Mouse (Mus musculus): Measurements from ENCODE around the gene Vmn1r22. TPM values are rescaled to one million over a fixed set of nuclear protein-coding genes. Genes with fewer than 3 reads are reported as not detected.
"Not testable (repeated sequence)": the region's sequence is repeated elsewhere in the genome, so short reads cannot be mapped to it uniquely, and the experiment has no call there.

The Vmn1r22 gene
- total RNA-seq (2014; rRNA removed; ENCODE audit: low replicate concordance) (not detected in 2 replicates), polyA plus RNA-seq (2015; fragmentation: Nextera tagmentation; extraction: Ambion mirVana) (not detected in 2 replicates)

DNA sequence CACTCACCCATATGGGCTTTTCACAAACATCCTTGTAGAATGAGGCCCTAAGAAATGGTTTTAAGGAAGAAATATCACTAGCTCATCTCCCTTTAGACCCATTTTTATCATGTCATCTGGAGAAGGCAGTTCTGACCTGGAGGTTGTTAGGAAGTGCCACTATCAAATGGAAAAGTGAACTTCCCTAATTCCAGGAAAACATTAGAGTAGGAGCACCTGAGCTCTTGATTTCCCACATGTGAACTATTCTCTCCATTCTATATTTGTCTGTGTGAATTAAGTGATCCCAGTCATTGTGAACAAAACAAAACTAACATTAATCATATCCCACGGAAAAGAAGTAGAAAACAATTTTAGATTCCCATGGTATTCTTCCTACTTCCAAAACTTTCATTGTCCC is at the start of gene Vmn1r22:
Gene Vmn1r22, minus strand, starts transcription at position 101 of the 400 bp plus-strand sequence.
- no peak within 1 kb of the TSS for H3K4me3 ChIP-seq (ENCODE audit: low read depth, low read length)
- H3K9ac ChIP-seq (replicated peaks; ENCODE audit: low read depth, low read length) = no peak within 1 kb of the TSS
- no peaks in the 10 kb centered on the region for H3K27me3 ChIP-seq (ENCODE audit: control insufficient read depth, insufficient read depth, low read length)
- H3K4me2 ChIP-seq (ENCODE audit: low read depth, low read length) = no peak within 1 kb of the TSS
- H3K27ac ChIP-seq (ENCODE audit: low read depth) = no peak within 1 kb of the TSS
- 72% methylated on average over 1 of the region's 1 CpGs for WGBS
- H3K9me3 ChIP-seq (replicated peaks; ENCODE audit: control insufficient read depth, low read length) = no peaks in the 10 kb centered on the region
- no peaks in the 10 kb centered on the region for H3K36me3 ChIP-seq (replicated peaks; ENCODE audit: control insufficient read depth, insufficient read depth, low read length)
- no peaks in the 10 kb centered on the region for H3K4me1 ChIP-seq (ENCODE audit: control insufficient read depth, insufficient read depth)
- TF ChIP-seq EP300 (IDR thresholded peaks at IDR 0.05; ENCODE audit: low read depth) (no peak), CTCF (IDR thresholded peaks at IDR 0.05; ENCODE audit: low read depth) (no peak)
- DNase-seq (ENCODE audit: low spot score) = no peak
- ATAC-seq (ENCODE audit: insufficient read depth, low read depth) = no peak

DNA sequence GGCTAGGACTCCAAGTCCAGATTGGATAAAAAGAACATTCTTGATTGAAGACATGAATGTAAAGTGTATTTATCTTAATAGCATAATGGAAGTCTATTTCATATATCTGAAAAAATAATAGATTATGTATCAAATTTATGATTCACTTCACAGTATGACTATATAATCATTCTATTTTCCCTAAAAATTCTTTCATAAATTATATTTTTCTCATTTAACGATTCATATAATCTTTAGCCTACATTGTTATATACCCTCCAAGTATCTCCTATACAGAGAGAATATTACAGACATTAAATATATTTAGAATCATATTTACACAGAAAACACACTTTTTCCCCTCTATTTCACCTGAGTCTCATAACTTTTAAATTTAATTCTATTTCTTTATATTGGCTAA is 18.9 kb upstream of the Vmn1r22 start, which contains the start of gene Vmn1r23:
Gene Vmn1r23, minus strand, starts transcription at position 101 of the 400 bp plus-strand sequence.
- H3K4me2 ChIP-seq (ENCODE audit: low read depth, low read length) = no peak within 1 kb of the TSS
- TF ChIP-seq EP300 (IDR thresholded peaks at IDR 0.05; ENCODE audit: low read depth) = no peak
- TF ChIP-seq CTCF (IDR thresholded peaks at IDR 0.05; ENCODE audit: low read depth) = no peak
- DNase-seq (ENCODE audit: low spot score) = no peak
- H3K9me3 ChIP-seq (replicated peaks; ENCODE audit: control insufficient read depth, low read length) = no peaks in the 10 kb centered on the region
- no peak within 1 kb of the TSS for H3K9ac ChIP-seq (replicated peaks; ENCODE audit: low read depth, low read length)
- H3K4me1 ChIP-seq (ENCODE audit: control insufficient read depth, insufficient read depth) = no peaks in the 10 kb centered on the region
- H3K27me3 ChIP-seq (ENCODE audit: control insufficient read depth, insufficient read depth, low read length) = no peaks in the 10 kb centered on the region
- H3K4me3 ChIP-seq (ENCODE audit: low read depth, low read length) = no peak within 1 kb of the TSS
- WGBS = 77% methylated on average over 1 of the region's 1 CpGs
- no peak for ATAC-seq (ENCODE audit: insufficient read depth, low read depth)
- no peaks in the 10 kb centered on the region for H3K36me3 ChIP-seq (replicated peaks; ENCODE audit: control insufficient read depth, insufficient read depth, low read length)
- no peak within 1 kb of the TSS for H3K27ac ChIP-seq (ENCODE audit: low read depth)

DNA sequence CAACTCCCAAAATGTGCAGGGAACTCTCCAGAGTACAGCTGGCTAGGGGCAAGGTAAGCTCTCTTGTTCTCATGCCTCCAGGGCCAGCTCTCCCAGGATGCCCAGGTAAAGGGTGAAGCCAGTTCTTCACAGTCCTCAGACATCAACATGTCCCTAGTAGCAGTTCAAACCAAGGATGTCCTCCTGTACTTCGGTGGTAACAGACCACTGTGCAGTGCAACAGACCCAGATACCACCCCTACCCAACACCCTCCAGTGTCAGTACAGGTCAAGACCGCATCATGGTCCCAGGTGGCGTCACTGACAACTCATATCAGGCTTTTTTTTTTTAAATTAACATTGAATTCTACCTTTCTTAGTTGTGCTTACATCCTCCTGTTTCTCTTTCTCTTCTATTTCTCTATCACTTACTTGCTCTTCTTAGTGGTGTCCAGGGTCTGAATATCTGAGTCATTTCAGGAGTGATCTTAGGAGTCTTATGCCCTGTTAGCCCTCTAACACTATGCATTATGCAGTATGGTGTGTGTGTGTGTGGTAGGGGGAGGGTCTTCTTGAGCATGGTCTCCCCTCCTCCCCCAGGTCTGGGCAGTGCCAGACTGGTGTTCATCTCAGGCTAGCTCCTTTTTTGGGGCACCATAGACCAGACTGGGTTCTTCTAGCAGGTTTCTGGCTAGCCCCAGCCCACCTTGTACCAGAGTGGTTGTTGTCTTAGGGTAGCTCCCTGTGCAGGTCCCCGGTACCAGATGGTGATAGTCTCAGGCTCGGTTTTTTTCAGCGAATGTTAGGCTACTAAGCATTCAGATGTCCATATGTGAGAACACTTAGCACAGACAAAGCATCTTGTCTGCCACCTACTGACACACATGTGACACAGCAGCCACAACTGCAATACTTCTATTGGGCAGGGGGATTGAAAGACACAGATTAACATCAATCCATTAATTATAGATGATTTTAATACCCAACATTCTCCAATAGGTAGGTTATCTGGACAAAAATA is 48.5 kb downstream of the Vmn1r22 start:
- TF ChIP-seq EP300 (IDR thresholded peaks at IDR 0.05; ENCODE audit: low read depth) (no peak), CTCF (IDR thresholded peaks at IDR 0.05; ENCODE audit: low read depth) (peak; percentile 85)
- Histone ChIP-seq H3K9me3 (replicated peaks; ENCODE audit: control insufficient read depth, low read length) (no peaks in the 10 kb centered on the region), H3K27me3 (ENCODE audit: control insufficient read depth, insufficient read depth, low read length) (no peaks in the 10 kb centered on the region), H3K9ac (replicated peaks; ENCODE audit: low read depth, low read length) (no peak overlapping the region), H3K4me1 (ENCODE audit: control insufficient read depth, insufficient read depth) (no peaks in the 10 kb centered on the region), H3K4me2 (ENCODE audit: low read depth, low read length) (no peak overlapping the region), H3K36me3 (replicated peaks; ENCODE audit: control insufficient read depth, insufficient read depth, low read length) (no peaks in the 10 kb centered on the region), H3K27ac (ENCODE audit: low read depth) (no peak overlapping the region), H3K4me3 (ENCODE audit: low read depth, low read length) (no peak overlapping the region)
- WGBS = 43% methylated on average over 6 of the region's 6 CpGs
- DNase-seq (ENCODE audit: low spot score) (peak; percentile 50), ATAC-seq (ENCODE audit: insufficient read depth, low read depth) (peak; percentile 41; the same call in 1 of the 2 replicates)

- WGBS = 85% methylated on average over 5 of the region's 5 CpGs
- ATAC-seq (ENCODE audit: insufficient read depth, low read depth) = not testable (repeated sequence)
These were observed 56.7 kb downstream of the Vmn1r22 start for GRCm38 (mm10) chr6:57851177-57851576.

DNA sequence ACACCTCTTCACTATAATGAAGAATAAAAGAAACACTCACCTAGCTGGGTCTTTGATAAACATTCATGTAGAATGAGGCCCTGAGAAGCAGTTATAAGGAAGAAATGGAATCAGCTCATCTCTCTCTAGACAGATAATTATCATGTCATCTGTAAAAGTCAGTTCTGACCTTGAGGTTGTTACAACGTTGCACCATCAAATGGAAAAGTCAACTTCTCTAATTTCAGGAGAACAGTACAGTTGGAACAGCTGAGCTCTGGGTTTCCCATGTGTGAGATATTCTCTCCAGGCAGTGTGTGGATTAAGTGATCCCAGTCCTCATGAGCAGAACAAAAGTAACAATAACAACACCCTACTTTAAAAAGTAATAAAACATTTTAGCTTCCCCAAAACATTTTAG is 57.5 kb downstream of the Vmn1r22 start, which contains the start of gene Vmn1r21:
Gene Vmn1r21, minus strand, starts transcription at position 58 of the 400 bp plus-strand sequence.
- DNase-seq (ENCODE audit: low spot score) = no peak
- Histone ChIP-seq H3K4me1 (ENCODE audit: control insufficient read depth, insufficient read depth) (no peaks in the 10 kb centered on the region), H3K36me3 (replicated peaks; ENCODE audit: control insufficient read depth, insufficient read depth, low read length) (no peaks in the 10 kb centered on the region), H3K4me3 (ENCODE audit: low read depth, low read length) (no peak within 1 kb of the TSS), H3K9me3 (replicated peaks; ENCODE audit: control insufficient read depth, low read length) (no peaks in the 10 kb centered on the region), H3K9ac (replicated peaks; ENCODE audit: low read depth, low read length) (no peak within 1 kb of the TSS), H3K4me2 (ENCODE audit: low read depth, low read length) (no peak within 1 kb of the TSS), H3K27me3 (ENCODE audit: control insufficient read depth, insufficient read depth, low read length) (no peaks in the 10 kb centered on the region), H3K27ac (ENCODE audit: low read depth) (no peak within 1 kb of the TSS)
- ATAC-seq (ENCODE audit: insufficient read depth, low read depth) = no peak
- 58% methylated on average over 1 of the region's 1 CpGs for WGBS
- TF ChIP-seq CTCF (IDR thresholded peaks at IDR 0.05; ENCODE audit: low read depth) (no peak), EP300 (IDR thresholded peaks at IDR 0.05; ENCODE audit: low read depth) (no peak)

More at GRCm38 (mm10) chr6:57851177-57851576, 56.7 kb downstream of the Vmn1r22 start:
- H3K27me3 ChIP-seq (ENCODE audit: control insufficient read depth, insufficient read depth, low read length); H3K27ac ChIP-seq (ENCODE audit: low read depth); DNase-seq (ENCODE audit: low spot score); H3K36me3 ChIP-seq (replicated peaks; ENCODE audit: control insufficient read depth, insufficient read depth, low read length); H3K9me3 ChIP-seq (replicated peaks; ENCODE audit: control insufficient read depth, low read length); H3K4me3 ChIP-seq (ENCODE audit: low read depth, low read length); H3K9ac ChIP-seq (replicated peaks; ENCODE audit: low read depth, low read length); H3K4me1 ChIP-seq (ENCODE audit: control insufficient read depth, insufficient read depth); H3K4me2 ChIP-seq (ENCODE audit: low read depth, low read length): not testable (repeated sequence)

Other genes starting within 250 kb of the Vmn1r22 start
- 44.3 and 44.5 TPM in 2 replicates for gene Pyurf, start 215.9 kb downstream of the Vmn1r22 start, total RNA-seq (2014; rRNA removed; ENCODE audit: low replicate concordance)
- 34.5 and 38.9 TPM in 2 replicates for gene Pyurf, start 215.9 kb downstream of the Vmn1r22 start, polyA plus RNA-seq (2015; fragmentation: Nextera tagmentation; extraction: Ambion mirVana)
- gene Lancl2, start 205.5 kb downstream of the Vmn1r22 start, total RNA-seq (2014; rRNA removed; ENCODE audit: low replicate concordance) = 15.0 and 26.9 TPM in 2 replicates
- 10.7 and 12.1 TPM in 2 replicates for gene Lancl2, start 205.5 kb downstream of the Vmn1r22 start, polyA plus RNA-seq (2015; fragmentation: Nextera tagmentation; extraction: Ambion mirVana)
- gene Vopp1, start 82.9 kb downstream of the Vmn1r22 start, total RNA-seq (2014; rRNA removed; ENCODE audit: low replicate concordance) = 20.3 and 21.8 TPM in 2 replicates
- 16.2 and 17.6 TPM in 2 replicates for gene Vopp1, start 82.9 kb downstream of the Vmn1r22 start, polyA plus RNA-seq (2015; fragmentation: Nextera tagmentation; extraction: Ambion mirVana)
- not detected in 2 replicates for gene Vmn1r21, start 57.7 kb downstream of the Vmn1r22 start, total RNA-seq (2014; rRNA removed; ENCODE audit: low replicate concordance)
- not detected in 2 replicates for gene Vmn1r21, start 57.7 kb downstream of the Vmn1r22 start, polyA plus RNA-seq (2015; fragmentation: Nextera tagmentation; extraction: Ambion mirVana)
- not detected in 2 replicates for gene Vmn1r23, start 18.8 kb upstream of the Vmn1r22 start, total RNA-seq (2014; rRNA removed; ENCODE audit: low replicate concordance)
- not detected in 2 replicates for gene Vmn1r23, start 18.8 kb upstream of the Vmn1r22 start, polyA plus RNA-seq (2015; fragmentation: Nextera tagmentation; extraction: Ambion mirVana)
- gene Vmn1r24, start 53.5 kb upstream of the Vmn1r22 start, total RNA-seq (2014; rRNA removed; ENCODE audit: low replicate concordance) = not detected in 2 replicates
- gene Vmn1r24, start 53.5 kb upstream of the Vmn1r22 start, polyA plus RNA-seq (2015; fragmentation: Nextera tagmentation; extraction: Ambion mirVana) = not detected in 2 replicates
- gene Vmn1r25, start 72.8 kb upstream of the Vmn1r22 start, total RNA-seq (2014; rRNA removed; ENCODE audit: low replicate concordance) = not detected in 2 replicates
- not detected in 2 replicates for gene Vmn1r25, start 72.8 kb upstream of the Vmn1r22 start, polyA plus RNA-seq (2015; fragmentation: Nextera tagmentation; extraction: Ambion mirVana)
- gene Vmn1r26, start 107.1 kb upstream of the Vmn1r22 start, total RNA-seq (2014; rRNA removed; ENCODE audit: low replicate concordance) = not detected in 2 replicates
- gene Vmn1r26, start 107.1 kb upstream of the Vmn1r22 start, polyA plus RNA-seq (2015; fragmentation: Nextera tagmentation; extraction: Ambion mirVana) = not detected in 2 replicates

Data from heart, postnatal 0 days (tissue).